Mouse (Mus musculus) spleen, adult 2 months (tissue): ENCODE results near the gene Kif5a. TPM values are rescaled to one million over a fixed set of nuclear protein-coding genes. Genes with fewer than 3 reads are reported as not detected.
A peak's percentile ranks its signal among the peaks of the same experiment; 100 is the strongest.

Experiments
- DNase-seq, 2 experiments: peaks; one replicate each; pipeline versions ENCODE4 v3.0.0 to v3.0.0-alpha.2; 2012 to 2021; ENCODE audit warnings: low spot score in 2 of 2, low read depth in 1 of 2
- H3K27ac ChIP-seq: fragments of 200-500 bp; 2 replicates; pipeline ENCODE4 v1.5.1; 2012; ENCODE audit warnings: low read length, inconsistent platforms; ENCODE audit not compliant: insufficient read depth
- H3K27me3 ChIP-seq: fragments of 200-500 bp; 2 replicates; pipeline ENCODE4 v1.6.1; 2012; ENCODE audit warnings: mild to moderate bottlenecking, moderate library complexity, low read length, inconsistent platforms; ENCODE audit not compliant: control insufficient read depth, insufficient read depth
- H3K36me3 ChIP-seq: fragments of 200-500 bp; 2 replicates; pipeline ENCODE4 v1.6.1; 2012; ENCODE audit warnings: mild to moderate bottlenecking, low read length, inconsistent platforms; ENCODE audit not compliant: control insufficient read depth, insufficient read depth
- H3K4me1 ChIP-seq: fragments of 200-500 bp; 2 replicates; pipeline ENCODE4 v1.6.1; 2011; ENCODE audit warnings: inconsistent platforms; ENCODE audit not compliant: control insufficient read depth, insufficient read depth, insufficient read length
- H3K4me3 ChIP-seq: fragments of 200-500 bp; 2 replicates; pipeline ENCODE4 v1.5.1; 2011; ENCODE audit warnings: mild to moderate bottlenecking, inconsistent platforms; ENCODE audit not compliant: insufficient read depth, insufficient read length; ENCODE audit errors: extremely low read depth
- CTCF ChIP-seq: fragments of 200-500 bp; IDR thresholded peaks from 2 replicates; pipeline ENCODE4 v1.5.1; 2011; ENCODE audit warnings: mild to moderate bottlenecking, inconsistent platforms; ENCODE audit not compliant: insufficient read depth, insufficient read length, insufficient replicate concordance; ENCODE audit errors: extremely low read depth
- POLR2A ChIP-seq: fragments of 200-500 bp; IDR thresholded peaks from 2 replicates; pipeline ENCODE4 v1.6.1; 2011; ENCODE audit warnings: low read depth, low read length, inconsistent platforms
- WGBS: fragments of 180-500 bp; shearing (Covaris S2); methylation state at CpG from one replicate; pipeline ENCODE4 v1.1.7; 2018; 5-methylcytosine and 5-hydroxymethylcytosine counted together
- polyA plus RNA-seq: library from polyadenylated mRNA; depleted of rRNA; stranded (reverse); fragments of >200 nt; gene quantifications from 2 replicates; pipeline ENCODE4 v1.2.3, GENCODE M21; 2012

The Kif5a gene
- polyA plus RNA-seq, 1 experiment = 0.72 TPM

GRCm38 (mm10) chr10:127199068-127199467, 64.1 kb downstream of the Kif5a start:
- H3K27me3 ChIP-seq = no peaks in the 10 kb centered on the region
- DNase-seq = no peak
- H3K27ac ChIP-seq = no peak overlapping the region
- H3K4me1 ChIP-seq = peaks cover 4% of the 10 kb centered on the region; the same call in 1 of the 2 replicates
- H3K4me3 ChIP-seq = no peak overlapping the region
- peaks cover 28% of the 10 kb centered on the region for H3K36me3 ChIP-seq
- TF ChIP-seq CTCF = no peak
- TF ChIP-seq POLR2A = no peak
- 90% methylated on average over 5 of the region's 5 CpGs for WGBS

DNA sequence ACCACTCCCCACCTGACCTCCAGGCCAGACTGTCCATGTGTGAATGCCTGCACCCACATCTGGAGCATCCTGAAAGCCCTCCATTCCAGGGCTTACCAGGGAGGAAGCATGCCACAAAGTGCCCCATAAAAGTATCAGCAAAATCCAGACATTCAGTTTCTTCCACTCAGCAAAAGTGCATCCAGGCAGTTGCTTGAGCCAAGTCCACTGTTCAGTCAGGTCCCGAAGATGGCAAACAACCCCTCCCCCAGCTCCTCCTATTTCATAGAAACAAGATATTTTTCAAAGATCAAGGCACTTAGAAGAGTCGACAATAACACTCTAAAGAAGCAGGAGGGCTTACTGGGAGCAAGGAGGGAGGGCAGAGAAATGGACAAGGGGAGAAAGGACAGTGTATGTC, 64.7 kb downstream of the Kif5a start:
- no peak overlapping the region for H3K4me3 ChIP-seq
- no peak for DNase-seq
- no peak overlapping the region for H3K27ac ChIP-seq
- peaks cover 26% of the 10 kb centered on the region for H3K36me3 ChIP-seq
- no peaks in the 10 kb centered on the region for H3K27me3 ChIP-seq
- peaks cover 4% of the 10 kb centered on the region; the same call in 1 of the 2 replicates for H3K4me1 ChIP-seq
- TF ChIP-seq CTCF = no peak
- TF ChIP-seq POLR2A = no peak
- 86% methylated on average over 2 of the region's 2 CpGs for WGBS

GRCm38 (mm10) chr10:127197505-127198110, 65.5 kb downstream of the Kif5a start:
- peaks cover 21% of the 10 kb centered on the region for H3K36me3 ChIP-seq
- TF ChIP-seq CTCF = no peak
- TF ChIP-seq POLR2A = no peak
- peaks cover 4% of the 10 kb centered on the region; the same call in 1 of the 2 replicates for H3K4me1 ChIP-seq
- DNase-seq = no peak
- no peak overlapping the region for H3K27ac ChIP-seq
- no peak overlapping the region for H3K4me3 ChIP-seq
- no peaks in the 10 kb centered on the region for H3K27me3 ChIP-seq
- WGBS = 92% methylated on average over 11 of the region's 11 CpGs

- TF ChIP-seq CTCF (no peak), POLR2A (no peak)
- Histone ChIP-seq H3K4me1 (peaks cover 4% of the 10 kb centered on the region; the same call in 1 of the 2 replicates), H3K4me3 (no peak overlapping the region), H3K27me3 (no peaks in the 10 kb centered on the region), H3K27ac (no peak overlapping the region), H3K36me3 (peaks cover 19% of the 10 kb centered on the region)
- WGBS = 92% methylated on average over 8 of the region's 8 CpGs
- DNase-seq = no peak
Observed at GRCm38 (mm10) chr10:127197104-127197503, 66.0 kb downstream of the Kif5a start.

- H3K4me1 ChIP-seq = peaks cover 4% of the 10 kb centered on the region; the same call in 1 of the 2 replicates
- no peak for DNase-seq
- TF ChIP-seq CTCF (no peak), POLR2A (no peak)
- no peak overlapping the region for H3K4me3 ChIP-seq
- WGBS = 93% methylated on average over 5 of the region's 5 CpGs
- no peaks in the 10 kb centered on the region for H3K27me3 ChIP-seq
- H3K27ac ChIP-seq = peak overlapping the region; percentile 38; the same call in 1 of the 2 replicates
- H3K36me3 ChIP-seq = peaks cover 17% of the 10 kb centered on the region
Observed at GRCm38 (mm10) chr10:127196392-127196791, 66.8 kb downstream of the Kif5a start.

- H3K36me3 ChIP-seq = peaks cover 15% of the 10 kb centered on the region
- H3K27me3 ChIP-seq = no peaks in the 10 kb centered on the region
- H3K4me1 ChIP-seq = peaks cover 4% of the 10 kb centered on the region; the same call in 1 of the 2 replicates
- TF ChIP-seq CTCF = no peak
- no peak for TF ChIP-seq POLR2A
- WGBS = under 1% methylated on average over 45 of the region's 47 CpGs
- no peak for DNase-seq
- peak within 1 kb of the TSS; percentile 65 for H3K4me3 ChIP-seq
- peak within 1 kb of the TSS; percentile 38 for H3K27ac ChIP-seq
Observed at GRCm38 (mm10) chr10:127195328-127196129, 67.6 kb downstream of the Kif5a start, which contains the start of gene Dtx3. TSS of gene Dtx3 (minus strand) at chr10:127195728.
